Comparison of ENCODE assay signal across 25 mouse cellular contexts in genomic region chr3:154145750-154146149, GRCm38 (mm10).
A peak's percentile ranks its signal among the peaks of the same experiment; 100 is the strongest.
DNase-seq lines count a peak whose midpoint lies in the region; ATAC-seq and TF ChIP-seq lines count a peak whose summit lies in the region.
"Had no signal": no experiment of that assay in that cellular context is flagged by ENCODE, and none has a peak within 500 bp of the region (broad histone marks: within the 10 kb centered on the region; RNA-seq: fewer than 3 reads in every experiment).

No protein-coding gene starts in this region.

- H3K27ac ChIP-seq in forebrain, embryonic 14.5 days (ENCODE audit: low read depth, low read length), result no peak overlapping the region
- H3K27ac ChIP-seq in forebrain, embryonic 11.5 days (ENCODE audit: low read depth, low read length), result no peak overlapping the region
- no peak overlapping the region for H3K27ac ChIP-seq in forebrain, postnatal 0 days (ENCODE audit: low read depth, low read length)
- no peak overlapping the region for H3K27ac ChIP-seq in forebrain, embryonic 10.5 days
- H3K27ac ChIP-seq in midbrain, embryonic 11.5 days (ENCODE audit: low read depth, low read length), result no peak overlapping the region
- H3K27ac ChIP-seq in midbrain, embryonic 13.5 days, result no peak overlapping the region
- H3K27ac ChIP-seq: embryonic facial prominence, embryonic 12.5 days; embryonic facial prominence, embryonic 15.5 days; gastrocnemius, adult 2 months; hindbrain, embryonic 12.5 days had no signal

- no peak overlapping the region for H3K9ac ChIP-seq in forebrain, embryonic 14.5 days (ENCODE audit: low read length)
- H3K9ac ChIP-seq in forebrain, embryonic 11.5 days (ENCODE audit: low read length), result no peak overlapping the region
- H3K9ac ChIP-seq in forebrain, postnatal 0 days, result no peak overlapping the region
- no peak overlapping the region for H3K9ac ChIP-seq in midbrain, embryonic 11.5 days (ENCODE audit: low read length)
- H3K9ac ChIP-seq in midbrain, embryonic 13.5 days (replicated peaks), result no peak overlapping the region
- H3K9ac ChIP-seq: embryonic facial prominence, embryonic 12.5 days; embryonic facial prominence, embryonic 15.5 days; hindbrain, embryonic 12.5 days had no signal

- ATAC-seq in forebrain, embryonic 14.5 days, result no peak
- ATAC-seq in forebrain, embryonic 11.5 days (replicated peaks; ENCODE audit: low FRiP score), result no peak
- ATAC-seq in forebrain, postnatal 0 days, result peak; percentile 64
- ATAC-seq in midbrain, embryonic 11.5 days (ENCODE audit: low FRiP score), result no peak
- ATAC-seq in midbrain, embryonic 13.5 days, result no peak
- no peak for ATAC-seq in erythroid progenitor cell, adult 5-6 weeks (replicated peaks; ENCODE audit: low FRiP score, poor library complexity, severe bottlenecking)
- ATAC-seq: activated CD4-positive, CD25-positive, alpha-beta regulatory T cell, adult 4 months; hindbrain, embryonic 16.5 days; inflammation-experienced regulatory T-cells, adult 6 months; intestine, embryonic 16.5 days had no signal

- no peak overlapping the region for H3K4me2 ChIP-seq in forebrain, embryonic 14.5 days (ENCODE audit: low read length)
- no peak overlapping the region for H3K4me2 ChIP-seq in forebrain, embryonic 11.5 days (ENCODE audit: low read depth, low read length, severe bottlenecking)
- no peak overlapping the region for H3K4me2 ChIP-seq in forebrain, postnatal 0 days (ENCODE audit: low read depth)
- no peak overlapping the region for H3K4me2 ChIP-seq in midbrain, embryonic 11.5 days
- H3K4me2 ChIP-seq in midbrain, embryonic 13.5 days (replicated peaks), result no peak overlapping the region
- H3K4me2 ChIP-seq: embryonic facial prominence, embryonic 12.5 days; embryonic facial prominence, embryonic 15.5 days; heart, embryonic 11.5 days; hindbrain, embryonic 12.5 days had no signal

- no peaks in the 10 kb centered on the region for H3K4me1 ChIP-seq in forebrain, embryonic 14.5 days (ENCODE audit: control insufficient read depth, insufficient read depth, low read length)
- no peaks in the 10 kb centered on the region for H3K4me1 ChIP-seq in forebrain, embryonic 11.5 days (replicated peaks; ENCODE audit: control insufficient read depth, insufficient read depth, low read length)
- no peaks in the 10 kb centered on the region for H3K4me1 ChIP-seq in forebrain, postnatal 0 days (ENCODE audit: insufficient read depth)
- H3K4me1 ChIP-seq in forebrain, embryonic 10.5 days, result peaks cover 10% of the 10 kb centered on the region
- H3K4me1 ChIP-seq in midbrain, embryonic 11.5 days (ENCODE audit: control insufficient read depth, insufficient read depth, low read length), result no peaks in the 10 kb centered on the region
- H3K4me1 ChIP-seq in midbrain, embryonic 13.5 days (replicated peaks), result no peaks in the 10 kb centered on the region
- H3K4me1 ChIP-seq: embryonic facial prominence, embryonic 12.5 days; embryonic facial prominence, embryonic 15.5 days; hindbrain, embryonic 12.5 days had no signal

- DNase-seq in forebrain, embryonic 14.5 days (ENCODE audit: low spot score), result peak; percentile 45
- DNase-seq in forebrain, embryonic 11.5 days (ENCODE audit: low spot score), result no peak
- DNase-seq in forebrain, postnatal 0 days, result no peak
- no peak for DNase-seq in forebrain, embryonic 10.5 days (ENCODE audit: extremely low spot score, low spot score)
- DNase-seq in midbrain, embryonic 11.5 days (ENCODE audit: low spot score, missing footprints), result peak; percentile 62
- DNase-seq in brain, adult 2 months (ENCODE audit: low read depth, low spot score), result peak; percentile 38
- DNase-seq: adrenal gland, adult 8-10 months; adrenal gland, postnatal 25 days; cerebellum, adult 11 months; cerebellum, adult 2 months; cerebellum, adult 9-11 months; cerebellum, postnatal 25 days; gastrocnemius, adult 2 months; gastrocnemius, postnatal 14 days; heart, adult 11 months had no signal

- H3K36me3 ChIP-seq in forebrain, embryonic 14.5 days (ENCODE audit: control insufficient read depth, insufficient read depth, low read length), result no peaks in the 10 kb centered on the region
- H3K36me3 ChIP-seq in forebrain, embryonic 11.5 days (ENCODE audit: control insufficient read depth, insufficient read depth, low read length), result no peaks in the 10 kb centered on the region
- no peaks in the 10 kb centered on the region for H3K36me3 ChIP-seq in forebrain, postnatal 0 days (ENCODE audit: insufficient read depth)
- H3K36me3 ChIP-seq in forebrain, embryonic 10.5 days (replicated peaks), result no peaks in the 10 kb centered on the region
- no peaks in the 10 kb centered on the region for H3K36me3 ChIP-seq in midbrain, embryonic 11.5 days (ENCODE audit: control insufficient read depth, insufficient read depth, low read length)
- no peaks in the 10 kb centered on the region for H3K36me3 ChIP-seq in midbrain, embryonic 13.5 days
- H3K36me3 ChIP-seq: embryonic facial prominence, embryonic 12.5 days; embryonic facial prominence, embryonic 15.5 days; hindbrain, embryonic 12.5 days had no signal

- TF ChIP-seq CTCF in forebrain, postnatal 0 days (IDR thresholded peaks at IDR 0.05; ENCODE audit: low read depth), result no peak

- H3K9me3 ChIP-seq in forebrain, embryonic 14.5 days (replicated peaks; ENCODE audit: control insufficient read depth, low read length), result no peaks in the 10 kb centered on the region
- no peaks in the 10 kb centered on the region for H3K9me3 ChIP-seq in forebrain, embryonic 11.5 days (ENCODE audit: control insufficient read depth, low read length)
- H3K9me3 ChIP-seq in forebrain, postnatal 0 days (ENCODE audit: low read length), result no peaks in the 10 kb centered on the region
- no peaks in the 10 kb centered on the region for H3K9me3 ChIP-seq in forebrain, embryonic 10.5 days
- H3K9me3 ChIP-seq in midbrain, embryonic 11.5 days (ENCODE audit: control insufficient read depth, low read length), result no peaks in the 10 kb centered on the region
- no peaks in the 10 kb centered on the region for H3K9me3 ChIP-seq in midbrain, embryonic 13.5 days
- H3K9me3 ChIP-seq: embryonic facial prominence, embryonic 12.5 days; embryonic facial prominence, embryonic 15.5 days; hindbrain, embryonic 12.5 days had no signal

- H3K4me3 ChIP-seq in forebrain, embryonic 14.5 days (ENCODE audit: low read depth, low read length), result no peak overlapping the region
- no peak overlapping the region for H3K4me3 ChIP-seq in forebrain, embryonic 11.5 days (ENCODE audit: low read depth, low read length)
- no peak overlapping the region for H3K4me3 ChIP-seq in forebrain, postnatal 0 days (ENCODE audit: low read depth, low read length)
- no peak overlapping the region for H3K4me3 ChIP-seq in forebrain, embryonic 10.5 days
- no peak overlapping the region for H3K4me3 ChIP-seq in midbrain, embryonic 11.5 days (ENCODE audit: low read depth, low read length)
- no peak overlapping the region for H3K4me3 ChIP-seq in midbrain, embryonic 13.5 days (replicated peaks)
- H3K4me3 ChIP-seq: embryonic facial prominence, embryonic 12.5 days; embryonic facial prominence, embryonic 15.5 days; gastrocnemius, adult 2 months; hindbrain, embryonic 12.5 days had no signal

- 22% methylated on average over 4 of the region's 4 CpGs for WGBS in forebrain, embryonic 14.5 days
- WGBS in forebrain, embryonic 11.5 days, result 45% methylated on average over 4 of the region's 4 CpGs
- 18% methylated on average over 4 of the region's 4 CpGs for WGBS in forebrain, postnatal 0 days
- 69% methylated on average over 4 of the region's 4 CpGs for WGBS in forebrain, embryonic 10.5 days
- 56% methylated on average over 4 of the region's 4 CpGs for WGBS in midbrain, embryonic 11.5 days
- WGBS in midbrain, embryonic 13.5 days, result 31% methylated on average over 4 of the region's 4 CpGs

- H3K27me3 ChIP-seq in forebrain, embryonic 14.5 days (replicated peaks; ENCODE audit: control insufficient read depth, insufficient read depth, low read length), result no peaks in the 10 kb centered on the region
- H3K27me3 ChIP-seq in forebrain, embryonic 11.5 days (ENCODE audit: control insufficient read depth, insufficient read depth, low read length), result no peaks in the 10 kb centered on the region
- H3K27me3 ChIP-seq in forebrain, postnatal 0 days (ENCODE audit: insufficient read depth, low read length), result no peaks in the 10 kb centered on the region
- H3K27me3 ChIP-seq in forebrain, embryonic 10.5 days (ENCODE audit: poor library complexity, severe bottlenecking), result no peaks in the 10 kb centered on the region
- no peaks in the 10 kb centered on the region for H3K27me3 ChIP-seq in midbrain, embryonic 11.5 days (ENCODE audit: control insufficient read depth, insufficient read depth, low read length)
- no peaks in the 10 kb centered on the region for H3K27me3 ChIP-seq in midbrain, embryonic 13.5 days
- H3K27me3 ChIP-seq: embryonic facial prominence, embryonic 12.5 days; embryonic facial prominence, embryonic 15.5 days; hindbrain, embryonic 12.5 days had no signal

Comparison
In these comparisons a context has a peak if more than half of its experiments do, and no peak if none do; other contexts are left out.
1. DNase-seq: peak in forebrain, embryonic 14.5 days (single experiment), midbrain, embryonic 11.5 days (single experiment) and brain, adult 2 months (single experiment); none in forebrain, embryonic 11.5 days (single experiment), forebrain, postnatal 0 days (single experiment) and forebrain, embryonic 10.5 days (single experiment).